Comparison of ENCODE assay signal across 23 mouse cellular contexts in the genomic region with DNA sequence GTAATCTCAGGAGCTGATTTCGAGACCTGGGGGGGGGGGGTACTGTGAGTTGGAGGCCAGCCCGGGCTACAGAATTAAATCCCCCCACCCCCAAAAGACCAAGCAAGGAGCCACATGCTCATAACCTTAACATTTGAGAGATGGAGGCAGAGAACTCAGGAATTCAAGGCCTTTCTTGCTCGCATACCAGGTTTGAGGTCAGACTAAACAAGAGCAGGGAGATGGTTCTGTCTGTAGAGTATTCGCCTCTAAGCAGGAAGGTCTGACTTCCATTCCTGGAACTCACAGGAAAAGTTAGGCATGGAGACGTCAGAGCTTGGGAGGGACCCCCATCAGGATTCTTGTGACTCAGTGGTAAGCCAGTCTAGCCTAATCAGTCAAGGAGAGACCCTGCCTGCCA. TPM values are rescaled to one million over a fixed set of nuclear protein-coding genes. Genes with fewer than 3 reads are reported as not detected.
DNase-seq lines count a peak whose midpoint lies in the region; ATAC-seq lines count a peak whose summit lies in the region.
"Had no signal": no experiment of that assay in that cellular context is flagged by ENCODE, and none has a peak within 500 bp of the region (broad histone marks: within the 10 kb centered on the region; RNA-seq: fewer than 3 reads in every experiment).

No protein-coding gene starts in this region.

- no peak overlapping the region for H3K4me2 ChIP-seq in forebrain, embryonic 12.5 days
- H3K4me2 ChIP-seq in hindbrain, embryonic 13.5 days, result no peak overlapping the region
- no peak overlapping the region for H3K4me2 ChIP-seq in hindbrain, embryonic 12.5 days (replicated peaks)
- no peak overlapping the region for H3K4me2 ChIP-seq in liver, embryonic 13.5 days
- no peak overlapping the region for H3K4me2 ChIP-seq in liver, embryonic 11.5 days
- H3K4me2 ChIP-seq: forebrain, embryonic 15.5 days; heart, embryonic 12.5 days; heart, embryonic 15.5 days; hindbrain, embryonic 14.5 days had no signal

- no peak for DNase-seq in forebrain, embryonic 10.5 days (ENCODE audit: extremely low spot score, low spot score)
- no peak for DNase-seq in liver, embryonic 13.5 days
- DNase-seq in liver, embryonic 11.5 days (ENCODE audit: low spot score), result no peak
- no peak for DNase-seq in adrenal gland, postnatal 14 days
- DNase-seq: adrenal gland, adult 8-10 months; adrenal gland, postnatal 36 days; cerebellum, adult 18-20 months; cerebellum, adult 9-10 months; cerebellum, postnatal 14 days; gastrocnemius, postnatal 10 days; gastrocnemius, postnatal 36 days; heart, adult 2 months; heart, postnatal 10 days had no signal

- no peaks in the 10 kb centered on the region for H3K9me3 ChIP-seq in forebrain, embryonic 10.5 days
- H3K9me3 ChIP-seq in forebrain, embryonic 12.5 days, result no peaks in the 10 kb centered on the region
- no peaks in the 10 kb centered on the region for H3K9me3 ChIP-seq in hindbrain, embryonic 13.5 days
- no peaks in the 10 kb centered on the region for H3K9me3 ChIP-seq in hindbrain, embryonic 12.5 days (replicated peaks)
- no peaks in the 10 kb centered on the region for H3K9me3 ChIP-seq in liver, embryonic 13.5 days (replicated peaks)
- no peaks in the 10 kb centered on the region for H3K9me3 ChIP-seq in liver, embryonic 11.5 days (ENCODE audit: control insufficient read depth, low read length)
- H3K9me3 ChIP-seq: forebrain, embryonic 15.5 days; heart, embryonic 12.5 days; heart, embryonic 15.5 days had no signal

- WGBS in forebrain, embryonic 10.5 days, result 67% methylated on average over 5 of the region's 5 CpGs
- 65% methylated on average over 5 of the region's 5 CpGs for WGBS in forebrain, embryonic 12.5 days
- WGBS in hindbrain, embryonic 13.5 days, result 64% methylated on average over 5 of the region's 5 CpGs
- 61% methylated on average over 5 of the region's 5 CpGs for WGBS in hindbrain, embryonic 12.5 days
- WGBS in liver, embryonic 13.5 days (ENCODE audit: insufficient replicate concordance), result 69% methylated on average over 5 of the region's 5 CpGs
- 74% methylated on average over 5 of the region's 5 CpGs for WGBS in liver, embryonic 11.5 days

- no peak for ATAC-seq in forebrain, embryonic 12.5 days (ENCODE audit: low FRiP score)
- no peak for ATAC-seq in hindbrain, embryonic 13.5 days (ENCODE audit: low FRiP score)
- ATAC-seq in hindbrain, embryonic 12.5 days (ENCODE audit: low FRiP score), result no peak
- no peak for ATAC-seq in liver, embryonic 13.5 days (ENCODE audit: low read depth)
- ATAC-seq in liver, embryonic 11.5 days (replicated peaks; ENCODE audit: low FRiP score), result no peak
- ATAC-seq: activated CD4-positive, CD25-positive, alpha-beta regulatory T cell, adult 4 months; forebrain, embryonic 15.5 days; hindbrain, postnatal 0 days; inflammation-experienced regulatory T-cells, adult 6 months had no signal

- H3K4me1 ChIP-seq in forebrain, embryonic 10.5 days, result peaks cover 49% of the 10 kb centered on the region
- peaks cover 23% of the 10 kb centered on the region for H3K4me1 ChIP-seq in forebrain, embryonic 12.5 days
- peaks cover 28% of the 10 kb centered on the region for H3K4me1 ChIP-seq in hindbrain, embryonic 13.5 days (replicated peaks)
- H3K4me1 ChIP-seq in hindbrain, embryonic 12.5 days, result peaks cover 31% of the 10 kb centered on the region
- peaks cover 55% of the 10 kb centered on the region for H3K4me1 ChIP-seq in liver, embryonic 13.5 days (replicated peaks)
- peaks cover 42% of the 10 kb centered on the region for H3K4me1 ChIP-seq in liver, embryonic 11.5 days (replicated peaks; ENCODE audit: control insufficient read depth, insufficient read depth, low read length)

- H3K36me3 ChIP-seq in forebrain, embryonic 10.5 days (replicated peaks), result no peaks in the 10 kb centered on the region
- no peaks in the 10 kb centered on the region for H3K36me3 ChIP-seq in forebrain, embryonic 12.5 days (replicated peaks)
- H3K36me3 ChIP-seq in hindbrain, embryonic 13.5 days, result no peaks in the 10 kb centered on the region
- H3K36me3 ChIP-seq in hindbrain, embryonic 12.5 days, result no peaks in the 10 kb centered on the region
- H3K36me3 ChIP-seq in liver, embryonic 13.5 days, result no peaks in the 10 kb centered on the region
- no peaks in the 10 kb centered on the region for H3K36me3 ChIP-seq in liver, embryonic 11.5 days (ENCODE audit: control insufficient read depth, insufficient read depth, low read length)
- H3K36me3 ChIP-seq: forebrain, embryonic 15.5 days; heart, embryonic 12.5 days; heart, embryonic 15.5 days had no signal

- no peak overlapping the region for H3K4me3 ChIP-seq in forebrain, embryonic 10.5 days
- H3K4me3 ChIP-seq in forebrain, embryonic 12.5 days (replicated peaks), result no peak overlapping the region
- no peak overlapping the region for H3K4me3 ChIP-seq in hindbrain, embryonic 13.5 days
- no peak overlapping the region for H3K4me3 ChIP-seq in hindbrain, embryonic 12.5 days
- H3K4me3 ChIP-seq in liver, embryonic 13.5 days (replicated peaks), result no peak overlapping the region
- H3K4me3 ChIP-seq in liver, embryonic 11.5 days (ENCODE audit: low read depth, low read length), result no peak overlapping the region
- H3K4me3 ChIP-seq: forebrain, embryonic 15.5 days; heart, adult 2 months; heart, embryonic 12.5 days; heart, embryonic 15.5 days had no signal

- peak overlapping the region; percentile 90 for H3K27ac ChIP-seq in forebrain, embryonic 10.5 days
- no peak overlapping the region for H3K27ac ChIP-seq in forebrain, embryonic 12.5 days
- no peak overlapping the region for H3K27ac ChIP-seq in hindbrain, embryonic 13.5 days
- H3K27ac ChIP-seq in hindbrain, embryonic 12.5 days, result no peak overlapping the region
- H3K27ac ChIP-seq in liver, embryonic 13.5 days, result peak overlapping the region; percentile 93; the same call in 1 of the 2 replicates
- no peak overlapping the region for H3K27ac ChIP-seq in liver, embryonic 11.5 days (ENCODE audit: low read depth, low read length)
- H3K27ac ChIP-seq: forebrain, embryonic 15.5 days; heart, adult 2 months; heart, embryonic 15.5 days; hindbrain, embryonic 14.5 days; hindbrain, postnatal 0 days had no signal

- H3K9ac ChIP-seq in forebrain, embryonic 12.5 days, result no peak overlapping the region
- 0 out of 2 replicates have a peak overlapping the region, but pooled peaks have one; percentile 29 for H3K9ac ChIP-seq in hindbrain, embryonic 13.5 days
- H3K9ac ChIP-seq in hindbrain, embryonic 12.5 days, result no peak overlapping the region
- H3K9ac ChIP-seq in liver, embryonic 13.5 days, result no peak overlapping the region
- no peak overlapping the region for H3K9ac ChIP-seq in liver, embryonic 11.5 days (ENCODE audit: low read depth, low read length)
- H3K9ac ChIP-seq: forebrain, embryonic 15.5 days; heart, embryonic 12.5 days; heart, embryonic 15.5 days; hindbrain, embryonic 14.5 days had no signal

- peaks cover 65% of the 10 kb centered on the region for H3K27me3 ChIP-seq in forebrain, embryonic 10.5 days (ENCODE audit: poor library complexity, severe bottlenecking)
- peaks cover 28% of the 10 kb centered on the region for H3K27me3 ChIP-seq in forebrain, embryonic 12.5 days
- H3K27me3 ChIP-seq in hindbrain, embryonic 13.5 days, result peaks cover 21% of the 10 kb centered on the region; the same call in 1 of the 2 replicates
- peaks cover 22% of the 10 kb centered on the region for H3K27me3 ChIP-seq in hindbrain, embryonic 12.5 days
- no peaks in the 10 kb centered on the region for H3K27me3 ChIP-seq in liver, embryonic 13.5 days
- H3K27me3 ChIP-seq in liver, embryonic 11.5 days (replicated peaks; ENCODE audit: control insufficient read depth, insufficient read depth, low read length), result no peaks in the 10 kb centered on the region
- H3K27me3 ChIP-seq: forebrain, embryonic 15.5 days; heart, embryonic 12.5 days; heart, embryonic 15.5 days had no signal

RNA-seq across cellular contexts. Expression of gene Fgd2, which starts 39.3 kb away (rescaled TPM):
- 5.4 and 6.3 TPM in 2 replicates for polyA plus RNA-seq in forebrain, embryonic 10.5 days (2016; fragmentation: Nextera tagmentation; extraction: Ambion mirVana)
- 3.4 and 3.7 TPM in 2 replicates for polyA plus RNA-seq in forebrain, embryonic 12.5 days (2016; fragmentation: Nextera tagmentation; extraction: Ambion mirVana)
- 3.8 and 5.3 TPM in 2 replicates for polyA plus RNA-seq in hindbrain, embryonic 13.5 days (2015; fragmentation: Nextera tagmentation; extraction: Ambion mirVana)
- polyA plus RNA-seq in hindbrain, embryonic 12.5 days (2016; fragmentation: Nextera tagmentation; extraction: Ambion mirVana), result 4.3 and 7.0 TPM in 2 replicates
- 4.5 and 5.0 TPM in 2 replicates for polyA plus RNA-seq in liver, embryonic 13.5 days (2015; fragmentation: Nextera tagmentation; extraction: Ambion mirVana)
- polyA plus RNA-seq in liver, embryonic 11.5 days (2014; fragmentation: Nextera tagmentation; extraction: Ambion mirVana), result 6.0 and 6.7 TPM in 2 replicates
- total RNA-seq in adrenal gland, postnatal 14 days (2021), result 2.2 and 11.5 TPM in 2 replicates

RNA-seq across cellular contexts. Expression of gene Mtch1, which starts 52.3 kb away (rescaled TPM):
- 255 and 270 TPM in 2 replicates for polyA plus RNA-seq in forebrain, embryonic 10.5 days (2016; fragmentation: Nextera tagmentation; extraction: Ambion mirVana)
- 381 and 393 TPM in 2 replicates for polyA plus RNA-seq in forebrain, embryonic 12.5 days (2016; fragmentation: Nextera tagmentation; extraction: Ambion mirVana)
- polyA plus RNA-seq in hindbrain, embryonic 13.5 days (2015; fragmentation: Nextera tagmentation; extraction: Ambion mirVana), result 423 TPM in 2 replicates
- 438 and 466 TPM in 2 replicates for polyA plus RNA-seq in hindbrain, embryonic 12.5 days (2016; fragmentation: Nextera tagmentation; extraction: Ambion mirVana)
- 55.2 and 64.0 TPM in 2 replicates for polyA plus RNA-seq in liver, embryonic 13.5 days (2015; fragmentation: Nextera tagmentation; extraction: Ambion mirVana)
- polyA plus RNA-seq in liver, embryonic 11.5 days (2014; fragmentation: Nextera tagmentation; extraction: Ambion mirVana), result 147 and 149 TPM in 2 replicates
- 300 and 316 TPM in 2 replicates for total RNA-seq in adrenal gland, postnatal 14 days (2021)

Comparison
In these comparisons a context has a peak if more than half of its experiments do, and no peak if none do; other contexts are left out.
1. H3K27ac ChIP-seq: peak in forebrain, embryonic 10.5 days (single experiment) and liver, embryonic 13.5 days (single experiment); none in forebrain, embryonic 12.5 days (single experiment), hindbrain, embryonic 13.5 days (single experiment), hindbrain, embryonic 12.5 days (single experiment) and liver, embryonic 11.5 days (single experiment).